Mouse (Mus musculus): ENCODE measurements around the gene Pdhx.

DNA sequence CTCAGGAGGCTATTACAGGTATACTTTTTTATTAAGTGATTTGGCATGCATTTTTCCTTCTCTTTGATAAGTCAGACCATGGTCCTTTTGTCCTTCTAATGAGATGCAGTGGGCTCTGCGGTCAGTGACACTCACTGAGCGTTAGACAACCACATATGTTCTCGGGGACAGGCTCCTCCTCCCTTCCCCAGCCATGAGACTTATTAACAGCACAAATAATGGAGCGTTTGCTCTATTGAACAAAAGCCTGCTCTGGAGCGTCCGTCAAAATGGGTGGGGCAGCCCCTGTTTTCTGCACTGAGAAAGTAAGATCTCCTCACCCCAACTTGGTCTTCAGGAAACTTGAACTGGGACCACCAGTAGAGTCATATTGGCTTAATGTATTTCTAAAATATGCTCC is 16.2 kb upstream of the Pdhx start:
- TF ChIP-seq GATA1 (IDR thresholded peaks at IDR 0.05; ENCODE audit: borderline replicate concordance, low read length) (no peak), FLI1 (IDR thresholded peaks at IDR 0.05; ENCODE audit: low read length) (no peak)

All from megakaryocyte, embryonic 14.5 days (primary cell).